Mouse (Mus musculus) ES-E14 (cell line): ENCODE measurements at regions not wholly inside any gene's neighbourhood (a gene's known extent, or its start where the extent isn't known, plus 50 kb on each side); places are given as distances from the start of the nearest gene placed in this dataset.

Source experiments
- CHD2 ChIP-seq: IDR thresholded peaks from 2 replicates; pipeline ENCODE4 v1.6.1; 2014; ENCODE audit warnings: mild to moderate bottlenecking, low read depth, low read length, inconsistent platforms
- HCFC1 ChIP-seq: IDR thresholded peaks from 2 replicates; pipeline ENCODE4 v1.6.1; 2012; ENCODE audit warnings: low read length, inconsistent platforms, borderline replicate concordance; ENCODE audit not compliant: insufficient read depth
- MAFK ChIP-seq: IDR thresholded peaks from 2 replicates; pipeline ENCODE4 v1.6.1; 2014; ENCODE audit warnings: mild to moderate bottlenecking, low read depth, low read length, inconsistent platforms; ENCODE audit not compliant: insufficient read depth
- ZC3H11A ChIP-seq: IDR thresholded peaks from 2 replicates; pipeline ENCODE4 v1.6.1; 2012; ENCODE audit warnings: low read depth, mild to moderate bottlenecking, inconsistent platforms, low read length, borderline replicate concordance
- ZNF384 ChIP-seq: IDR thresholded peaks from 2 replicates; pipeline ENCODE4 v1.6.1; 2012; ENCODE audit warnings: low read depth, low read length, inconsistent platforms

- TF ChIP-seq ZC3H11A (no peak), HCFC1 (no peak), MAFK (no peak), ZNF384 (no peak), CHD2 (no peak)
Measured at GRCm38 (mm10) chr5:51935391-51936354, 254.6 kb downstream of the Dhx15 start.
